Mouse (Mus musculus) limb, embryonic 12.5 days (tissue): ENCODE results near the gene Topaz1. TPM values are rescaled to one million over a fixed set of nuclear protein-coding genes. Genes with fewer than 3 reads are reported as not detected.

Experiments used
- ATAC-seq: fragments of 200-750 bp; cut with Nextera tagmentation; 2 replicates; pipeline ENCODE4 v1.8.0; 2017; ENCODE audit warnings: low read depth, moderate TSS enrichment; ENCODE audit not compliant: insufficient number of reproducible peaks, insufficient read depth, low FRiP score, low TSS enrichment
- H3K27ac ChIP-seq: fragments of 300-500 bp; sonication (generic); 2 replicates; pipeline ENCODE4 v1.5.1; 2016; ENCODE audit warnings: mild to moderate bottlenecking, moderate library complexity
- H3K27me3 ChIP-seq: fragments of 300-500 bp; sonication (generic); 2 replicates; pipeline ENCODE4 v1.6.1; 2016; ENCODE audit warnings: mild to moderate bottlenecking, moderate library complexity
- H3K36me3 ChIP-seq: fragments of 300-500 bp; sonication (generic); 2 replicates; pipeline ENCODE4 v1.6.1; 2016; ENCODE audit warnings: mild to moderate bottlenecking, moderate library complexity
- H3K4me1 ChIP-seq: fragments of 300-500 bp; sonication (generic); replicated peaks from 2 replicates; pipeline ENCODE4 v1.6.1; 2016
- H3K4me2 ChIP-seq: fragments of 300-500 bp; sonication (generic); 2 replicates; pipeline ENCODE4 v1.6.1; 2016; ENCODE audit warnings: mild to moderate bottlenecking, moderate library complexity
- H3K4me3 ChIP-seq: fragments of 300-500 bp; sonication (generic); replicated peaks from 2 replicates; pipeline ENCODE4 v1.5.1; 2016; ENCODE audit warnings: mild to moderate bottlenecking
- H3K9ac ChIP-seq: fragments of 300-500 bp; sonication (generic); replicated peaks from 2 replicates; pipeline ENCODE4 v1.6.1; 2016; ENCODE audit warnings: mild to moderate bottlenecking, moderate library complexity
- H3K9me3 ChIP-seq: fragments of 300-500 bp; sonication (generic); 2 replicates; pipeline ENCODE4 v1.6.1; 2016; ENCODE audit warnings: mild to moderate bottlenecking, moderate library complexity
- WGBS: fragments of 180-500 bp; shearing (Covaris S2); methylation state at CpG from one replicate; pipeline ENCODE4 v1.1.7; 2016; 5-methylcytosine and 5-hydroxymethylcytosine counted together
- polyA plus RNA-seq: library from polyadenylated mRNA; unstranded; fragments of >200 nt; fragmentation: Nextera tagmentation; extraction: Ambion mirVana; gene quantifications from 2 replicates; pipeline ENCODE4 v1.2.1, GENCODE M21; 2016

Topaz1 gene
- not detected in 2 replicates for polyA plus RNA-seq

GRCm38 (mm10) chr9:122747060-122747459 is at the start of gene Topaz1:
TSS of gene Topaz1 (plus strand) at chr9:122747346.
- Histone ChIP-seq H3K9ac (no peak within 1 kb of the TSS), H3K4me1 (no peaks in the 10 kb centered on the region), H3K27ac (no peak within 1 kb of the TSS), H3K4me3 (no peak within 1 kb of the TSS), H3K9me3 (no peaks in the 10 kb centered on the region), H3K4me2 (no peak within 1 kb of the TSS), H3K36me3 (no peaks in the 10 kb centered on the region), H3K27me3 (no peaks in the 10 kb centered on the region)
- no peak for ATAC-seq
- WGBS: 70% methylated on average over 28 of the region's 28 CpGs

GRCm38 (mm10) chr9:122701817-122702216 is 45.3 kb upstream of the Topaz1 start:
- Histone ChIP-seq H3K27ac (no peak overlapping the region), H3K9me3 (no peaks in the 10 kb centered on the region), H3K36me3 (no peaks in the 10 kb centered on the region), H3K27me3 (no peaks in the 10 kb centered on the region), H3K9ac (no peak overlapping the region), H3K4me1 (no peaks in the 10 kb centered on the region), H3K4me2 (no peak overlapping the region), H3K4me3 (no peak overlapping the region)
- 6% methylated on average over 3 of the region's 3 CpGs for WGBS
- ATAC-seq: no peak

GRCm38 (mm10) chr9:122713836-122714235 is 33.3 kb upstream of the Topaz1 start:
- no peak for ATAC-seq
- no peak overlapping the region for H3K4me2 ChIP-seq
- no peak overlapping the region for H3K9ac ChIP-seq
- H3K27me3 ChIP-seq: no peaks in the 10 kb centered on the region
- H3K27ac ChIP-seq: no peak overlapping the region
- 64% methylated on average over 2 of the region's 2 CpGs for WGBS
- no peak overlapping the region for H3K4me3 ChIP-seq
- no peaks in the 10 kb centered on the region for H3K4me1 ChIP-seq
- H3K9me3 ChIP-seq: no peaks in the 10 kb centered on the region
- no peaks in the 10 kb centered on the region for H3K36me3 ChIP-seq

- H3K9ac ChIP-seq: no peak overlapping the region
- 81% methylated on average over 2 of the region's 2 CpGs for WGBS
- H3K27ac ChIP-seq: no peak overlapping the region
- 0 out of 2 replicates have a peak, but pooled peaks cover 4% of the 10 kb centered on the region for H3K27me3 ChIP-seq
- H3K4me1 ChIP-seq: no peaks in the 10 kb centered on the region
- H3K36me3 ChIP-seq: no peaks in the 10 kb centered on the region
- no peak for ATAC-seq
- no peak overlapping the region for H3K4me2 ChIP-seq
- H3K9me3 ChIP-seq: no peaks in the 10 kb centered on the region
- no peak overlapping the region for H3K4me3 ChIP-seq
Observed at GRCm38 (mm10) chr9:122715046-122715445, 32.1 kb upstream of the Topaz1 start.

- no peak overlapping the region for H3K4me3 ChIP-seq
- H3K27ac ChIP-seq: no peak overlapping the region
- H3K4me1 ChIP-seq: no peaks in the 10 kb centered on the region
- H3K9me3 ChIP-seq: no peaks in the 10 kb centered on the region
- WGBS: 30% methylated on average over 7 of the region's 7 CpGs
- H3K27me3 ChIP-seq: 0 out of 2 replicates have a peak, but pooled peaks cover 4% of the 10 kb centered on the region
- no peak for ATAC-seq
- H3K9ac ChIP-seq: no peak overlapping the region
- no peaks in the 10 kb centered on the region for H3K36me3 ChIP-seq
- H3K4me2 ChIP-seq: no peak overlapping the region
Observed at GRCm38 (mm10) chr9:122716131-122716921, 30.8 kb upstream of the Topaz1 start.

GRCm38 (mm10) chr9:122722296-122722695 is 24.9 kb upstream of the Topaz1 start:
- WGBS: 20% methylated on average over 4 of the region's 4 CpGs
- H3K4me3 ChIP-seq: no peak overlapping the region
- H3K9me3 ChIP-seq: no peaks in the 10 kb centered on the region
- H3K4me2 ChIP-seq: no peak overlapping the region
- H3K4me1 ChIP-seq: no peaks in the 10 kb centered on the region
- H3K27me3 ChIP-seq: peaks cover 35% of the 10 kb centered on the region
- no peak overlapping the region for H3K27ac ChIP-seq
- ATAC-seq: no peak
- H3K9ac ChIP-seq: no peak overlapping the region
- no peaks in the 10 kb centered on the region for H3K36me3 ChIP-seq

- WGBS: 28% methylated on average over 22 of the region's 22 CpGs
- H3K27ac ChIP-seq: no peak overlapping the region
- H3K36me3 ChIP-seq: no peaks in the 10 kb centered on the region
- no peak overlapping the region for H3K4me3 ChIP-seq
- no peaks in the 10 kb centered on the region for H3K9me3 ChIP-seq
- H3K4me1 ChIP-seq: no peaks in the 10 kb centered on the region
- peak overlapping the region; percentile 6; the same call in 1 of the 2 replicates for H3K4me2 ChIP-seq
- H3K27me3 ChIP-seq: peaks cover 40% of the 10 kb centered on the region
- H3K9ac ChIP-seq: no peak overlapping the region
- ATAC-seq: no peak
Observed at GRCm38 (mm10) chr9:122725046-122725765, 21.9 kb upstream of the Topaz1 start.

- Histone ChIP-seq H3K9ac (no peak overlapping the region), H3K27me3 (peaks cover 50% of the 10 kb centered on the region), H3K4me2 (no peak overlapping the region), H3K36me3 (no peaks in the 10 kb centered on the region), H3K4me3 (no peak overlapping the region), H3K9me3 (no peaks in the 10 kb centered on the region), H3K4me1 (no peaks in the 10 kb centered on the region), H3K27ac (no peak overlapping the region)
- WGBS: 18% methylated on average over 10 of the region's 10 CpGs
- ATAC-seq: no peak
Observed at GRCm38 (mm10) chr9:122729500-122729899, 17.6 kb upstream of the Topaz1 start.

GRCm38 (mm10) chr9:122732126-122732810 is 14.9 kb upstream of the Topaz1 start:
- Histone ChIP-seq H3K4me3 (no peak overlapping the region), H3K4me1 (no peaks in the 10 kb centered on the region), H3K9ac (no peak overlapping the region), H3K9me3 (no peaks in the 10 kb centered on the region), H3K4me2 (0 out of 2 replicates have a peak overlapping the region, but pooled peaks have one; percentile 37), H3K27ac (no peak overlapping the region), H3K36me3 (no peaks in the 10 kb centered on the region), H3K27me3 (peaks cover 30% of the 10 kb centered on the region)
- no peak for ATAC-seq
- WGBS: 66% methylated on average over 8 of the region's 8 CpGs

GRCm38 (mm10) chr9:122733222-122733621 is 13.9 kb upstream of the Topaz1 start:
- H3K9ac ChIP-seq: no peak overlapping the region
- no peaks in the 10 kb centered on the region for H3K4me1 ChIP-seq
- ATAC-seq: no peak
- no peaks in the 10 kb centered on the region for H3K9me3 ChIP-seq
- H3K4me3 ChIP-seq: peak overlapping the region; percentile 31
- no peaks in the 10 kb centered on the region for H3K36me3 ChIP-seq
- no peak overlapping the region for H3K27ac ChIP-seq
- H3K4me2 ChIP-seq: peak overlapping the region; percentile 37
- 33% methylated on average over 12 of the region's 12 CpGs for WGBS
- peaks cover 25% of the 10 kb centered on the region for H3K27me3 ChIP-seq

GRCm38 (mm10) chr9:122734934-122735333 is 12.2 kb upstream of the Topaz1 start:
- H3K9ac ChIP-seq: no peak overlapping the region
- no peaks in the 10 kb centered on the region for H3K36me3 ChIP-seq
- H3K27ac ChIP-seq: no peak overlapping the region
- H3K4me1 ChIP-seq: no peaks in the 10 kb centered on the region
- H3K27me3 ChIP-seq: peaks cover 24% of the 10 kb centered on the region
- no peak overlapping the region for H3K4me3 ChIP-seq
- peaks cover 8% of the 10 kb centered on the region for H3K9me3 ChIP-seq
- 64% methylated on average over 7 of the region's 7 CpGs for WGBS
- ATAC-seq: no peak
- H3K4me2 ChIP-seq: no peak overlapping the region
